Mouse (Mus musculus) ES-E14 (cell line): Measurements from ENCODE around the gene Slamf9. TPM values are rescaled to one million over a fixed set of nuclear protein-coding genes. Genes with fewer than 3 reads are reported as not detected.

ENCODE experiments used
- DNase-seq: peaks from one replicate; pipeline ENCODE4 v3.0.0-alpha.2; 2013; ENCODE audit warnings: low read depth, low spot score
- H3K27ac ChIP-seq: 2 replicates; pipeline ENCODE4 v1.5.1; 2012; ENCODE audit warnings: low read depth, mild to moderate bottlenecking, low read length, moderate library complexity, mixed read lengths; ENCODE audit not compliant: poor library complexity, insufficient read depth, severe bottlenecking
- H3K36me3 ChIP-seq: 2 replicates; pipeline ENCODE4 v1.6.1; 2012; ENCODE audit warnings: mild to moderate bottlenecking, low read length, moderate library complexity, mixed read lengths; ENCODE audit not compliant: control insufficient read depth, poor library complexity, insufficient read depth, severe bottlenecking
- H3K4me1 ChIP-seq, 2 experiments: fragments of 150-350 bp in 1 of 2; sonication (generic) in 1 of 2; 2 replicates each; pipeline ENCODE4 v1.6.1; 2012; ENCODE audit warnings: low read length in 2 of 2, mild to moderate bottlenecking in 1 of 2, mixed read lengths in 1 of 2; ENCODE audit not compliant: control insufficient read depth in 2 of 2, insufficient read depth in 2 of 2, poor library complexity in 1 of 2
- H3K4me3 ChIP-seq, 2 experiments: fragments of 150-350 bp in 1 of 2; sonication (generic) in 1 of 2; 2 replicates each; pipeline ENCODE4 v1.5.1; 2012; ENCODE audit warnings: low read length in 2 of 2, low read depth in 1 of 2, mild to moderate bottlenecking in 1 of 2, mixed read lengths in 1 of 2; ENCODE audit not compliant: insufficient read depth in 1 of 2, poor library complexity in 1 of 2, severe bottlenecking in 1 of 2
- H3K9ac ChIP-seq: 2 replicates; pipeline ENCODE4 v1.6.1; 2012; ENCODE audit warnings: low read depth, mild to moderate bottlenecking, low read length, mixed read lengths; ENCODE audit not compliant: poor library complexity, insufficient read depth, severe bottlenecking
- H3K9me3 ChIP-seq: fragments of 150-350 bp; sonication (generic); 2 replicates; pipeline ENCODE4 v1.6.1; 2012; ENCODE audit warnings: low read depth, mild to moderate bottlenecking, low read length; ENCODE audit not compliant: control insufficient read depth, insufficient read depth
- CHD2 ChIP-seq: IDR thresholded peaks from 2 replicates; pipeline ENCODE4 v1.6.1; 2014; ENCODE audit warnings: mild to moderate bottlenecking, low read depth, low read length, inconsistent platforms
- HCFC1 ChIP-seq: IDR thresholded peaks from 2 replicates; pipeline ENCODE4 v1.6.1; 2012; ENCODE audit warnings: low read length, inconsistent platforms, borderline replicate concordance; ENCODE audit not compliant: insufficient read depth
- MAFK ChIP-seq: IDR thresholded peaks from 2 replicates; pipeline ENCODE4 v1.6.1; 2014; ENCODE audit warnings: mild to moderate bottlenecking, low read depth, low read length, inconsistent platforms; ENCODE audit not compliant: insufficient read depth
- ZC3H11A ChIP-seq: IDR thresholded peaks from 2 replicates; pipeline ENCODE4 v1.6.1; 2012; ENCODE audit warnings: low read depth, mild to moderate bottlenecking, inconsistent platforms, low read length, borderline replicate concordance
- ZNF384 ChIP-seq: IDR thresholded peaks from 2 replicates; pipeline ENCODE4 v1.6.1; 2012; ENCODE audit warnings: low read depth, low read length, inconsistent platforms
- in situ Hi-C, 2 experiments: fragments of 600-800 bp; cut with MboI; formaldehyde crosslinking; loops; one replicate each; pipeline ENCODE4 v1.15.1; 2025; ENCODE audit warnings: low sequenced_read_pairs in 2 of 2, inconsistent platforms in 1 of 2; ENCODE audit not compliant: unreplicated experiment in 2 of 2
- total RNA-seq: library from RNA; depleted of rRNA; stranded (reverse); fragments of 300-350 nt; gene quantifications from 2 replicates; pipeline ENCODE4 v1.2.3, GENCODE M21; 2012

The Slamf9 gene
- total RNA-seq, 1 experiment, result 2.7 TPM

DNA sequence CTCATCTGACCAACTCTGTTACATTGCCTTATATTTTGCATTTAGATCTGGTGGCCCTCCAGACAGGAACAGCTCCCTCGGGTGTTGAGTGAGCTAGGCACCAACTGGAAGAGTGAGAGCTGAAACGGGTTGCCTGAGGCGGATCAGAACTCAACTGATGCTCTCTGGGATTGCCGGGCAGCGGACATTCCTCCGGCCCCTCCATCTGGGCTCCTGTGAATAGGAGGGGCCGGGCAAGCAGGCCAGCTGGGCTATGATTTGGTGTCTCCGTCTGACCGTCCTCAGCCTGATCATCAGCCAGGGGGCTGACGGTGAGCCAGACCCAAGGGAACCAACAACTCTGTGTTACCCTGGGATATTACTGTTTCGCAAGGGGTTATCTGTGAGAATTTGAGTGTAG lies 9.1 kb downstream of the Slamf9 start:
- DNase-seq, result no peak
- H3K9ac ChIP-seq, result 0 out of 2 replicates have a peak overlapping the region, but pooled peaks have one; percentile 24
- no peak overlapping the region for H3K27ac ChIP-seq
- H3K9me3 ChIP-seq, result no peaks in the 10 kb centered on the region
- H3K4me1 ChIP-seq, result peaks cover 1 to 2% of the 10 kb centered on the region in 2 experiments; a peak in 3 of 4 replicates
- H3K4me3 ChIP-seq, result no peak overlapping the region
- peaks cover 8% of the 10 kb centered on the region; the same call in 1 of the 2 replicates for H3K36me3 ChIP-seq
- in situ Hi-C loops, result no loop called here
- TF ChIP-seq MAFK, result no peak
- no peak for TF ChIP-seq ZNF384
- no peak for TF ChIP-seq CHD2
- no peak for TF ChIP-seq ZC3H11A
- no peak for TF ChIP-seq HCFC1

DNA sequence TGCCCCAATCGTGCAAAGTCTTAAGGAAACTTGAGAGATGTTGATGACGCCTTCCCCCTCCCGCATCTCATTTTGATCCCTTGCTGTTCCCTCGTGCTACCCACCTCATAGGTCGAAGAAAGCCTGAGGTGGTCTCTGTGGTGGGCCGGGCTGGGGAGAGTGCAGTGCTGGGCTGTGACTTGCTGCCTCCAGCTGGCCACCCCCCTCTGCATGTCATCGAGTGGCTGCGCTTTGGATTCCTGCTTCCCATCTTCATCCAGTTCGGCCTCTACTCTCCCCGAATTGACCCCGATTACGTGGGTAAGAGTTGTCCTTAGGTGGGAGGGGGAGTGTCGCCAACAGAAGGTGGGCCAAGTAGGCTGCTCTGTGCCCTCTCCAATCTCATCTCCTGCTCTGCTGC lies 9.5 kb downstream of the Slamf9 start:
- Histone ChIP-seq H3K36me3 (peaks cover 8% of the 10 kb centered on the region; the same call in 1 of the 2 replicates), H3K9ac (no peak overlapping the region), H3K4me1 (peaks cover 1 to 2% of the 10 kb centered on the region in 2 experiments; a peak in 3 of 4 replicates), H3K4me3 (no peak overlapping the region), H3K9me3 (no peaks in the 10 kb centered on the region), H3K27ac (no peak overlapping the region)
- TF ChIP-seq ZC3H11A (no peak), HCFC1 (no peak), CHD2 (no peak)
- no peak for DNase-seq
- in situ Hi-C loops, result no loop called here

- Histone ChIP-seq H3K4me3 (no peak overlapping the region), H3K9me3 (no peaks in the 10 kb centered on the region), H3K9ac (no peak overlapping the region), H3K36me3 (peaks cover 8% of the 10 kb centered on the region; the same call in 1 of the 2 replicates), H3K4me1 (peaks cover 1 to 3% of the 10 kb centered on the region in 2 experiments; a peak in 3 of 4 replicates), H3K27ac (no peak overlapping the region)
- DNase-seq, result no peak
- TF ChIP-seq ZNF384 (no peak), MAFK (no peak), CHD2 (no peak)
- in situ Hi-C loops, result no loop called here
Observed at GRCm38 (mm10) chr1:172485821-172486220, 10.7 kb downstream of the Slamf9 start.

DNA sequence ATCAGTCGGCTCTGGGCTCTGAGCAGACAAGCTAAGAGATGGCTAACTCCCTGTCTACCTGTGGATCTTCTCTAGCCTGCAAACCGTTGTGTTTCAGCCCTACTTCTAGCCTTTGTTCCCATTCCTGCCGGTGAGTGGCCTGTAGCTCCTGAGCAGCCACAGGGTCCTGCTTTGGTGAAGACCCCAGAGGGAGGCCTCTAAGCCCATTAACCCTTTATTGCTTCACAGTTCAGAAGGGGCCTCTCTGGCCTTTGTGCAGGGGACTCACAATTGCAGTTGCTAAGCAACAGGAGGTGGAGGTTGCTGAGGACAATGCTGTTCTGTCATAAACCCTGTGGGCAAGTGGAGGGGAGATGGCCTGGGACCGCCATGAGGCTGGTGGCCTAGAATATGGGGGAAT lies 11.1 kb downstream of the Slamf9 start:
- no peak for DNase-seq
- Histone ChIP-seq H3K9ac (no peak overlapping the region), H3K4me1 (peaks cover 0 to 2% of the 10 kb centered on the region in 2 experiments; a peak in 1 of 4 replicates), H3K4me3 (no peak overlapping the region), H3K36me3 (peaks cover 11% of the 10 kb centered on the region; the same call in 1 of the 2 replicates), H3K27ac (no peak overlapping the region), H3K9me3 (no peaks in the 10 kb centered on the region)
- in situ Hi-C loops, result no loop called here
- no peak for TF ChIP-seq ZNF384

DNA sequence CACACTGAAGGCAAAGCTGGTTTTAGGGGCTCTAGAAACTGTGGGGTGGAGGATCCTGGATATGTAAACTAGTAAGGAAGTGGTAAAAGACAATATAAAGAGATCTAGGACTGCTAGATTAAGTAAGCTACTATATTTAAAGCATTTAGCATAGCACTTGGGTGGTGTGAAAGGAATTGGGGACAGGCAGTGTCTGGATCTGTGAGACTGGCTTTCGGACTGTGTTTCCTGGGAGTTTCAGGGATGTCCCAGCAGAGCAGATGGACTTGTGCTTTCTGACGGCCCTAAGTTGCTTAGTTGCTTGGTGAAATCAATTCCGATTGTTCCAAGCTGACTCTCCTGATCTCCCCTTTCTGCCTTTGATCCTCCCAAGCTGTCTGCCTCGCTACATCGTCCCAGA lies 11.5 kb downstream of the Slamf9 start:
- Histone ChIP-seq H3K4me3 (no peak overlapping the region), H3K27ac (no peak overlapping the region), H3K36me3 (peaks cover 16% of the 10 kb centered on the region), H3K9me3 (no peaks in the 10 kb centered on the region), H3K9ac (no peak overlapping the region), H3K4me1 (peaks cover 0 to 2% of the 10 kb centered on the region in 2 experiments; a peak in 1 of 4 replicates)
- no peak for DNase-seq
- in situ Hi-C loops, result no loop called here
- TF ChIP-seq HCFC1, result no peak
- no peak for TF ChIP-seq ZNF384
- TF ChIP-seq CHD2, result no peak
- TF ChIP-seq MAFK, result no peak
